Mouse (Mus musculus) liver, embryonic 14.5 days (tissue): ENCODE measurements around the gene Pla2g16. TPM values are rescaled to one million over a fixed set of nuclear protein-coding genes. Genes with fewer than 3 reads are reported as not detected.

Source experiments
- ATAC-seq: fragments of 200-750 bp; cut with Nextera tagmentation; 2 replicates; pipeline ENCODE4 v1.8.0; 2017; ENCODE audit warnings: moderate number of reproducible peaks, mild to moderate bottlenecking, moderate library complexity; ENCODE audit not compliant: insufficient read depth
- DNase-seq, 3 experiments: peaks; one replicate each; pipeline ENCODE4 v3.0.0-alpha.2; 2012 to 2013; ENCODE audit warnings: low read depth in 3 of 3, low spot score in 3 of 3
- H3K27ac ChIP-seq: fragments of 300-500 bp; sonication (generic); 2 replicates; pipeline ENCODE4 v1.5.1; 2014; ENCODE audit warnings: moderate library complexity, mild to moderate bottlenecking, control low read depth, inconsistent platforms
- H3K27me3 ChIP-seq: fragments of 300-500 bp; sonication (generic); 2 replicates; pipeline ENCODE4 v1.6.1; 2014; ENCODE audit warnings: mild to moderate bottlenecking, low read length, moderate library complexity; ENCODE audit not compliant: control insufficient read depth, insufficient read depth
- H3K36me3 ChIP-seq: fragments of 300-500 bp; sonication (generic); replicated peaks from 2 replicates; pipeline ENCODE4 v1.6.1; 2014; ENCODE audit warnings: low read depth; ENCODE audit not compliant: control insufficient read depth, insufficient read depth
- H3K4me1 ChIP-seq, 2 experiments: fragments of 200-500 bp in 1 of 2; fragments of 300-500 bp in 1 of 2; sonication (generic) in 1 of 2; replicated peaks; 2 replicates each; pipeline ENCODE4 v1.6.1; 2012 to 2014; ENCODE audit warnings: antibody characterized with exemption in 1 of 2, inconsistent platforms in 1 of 2, low read length in 1 of 2; ENCODE audit not compliant: control insufficient read depth in 2 of 2, insufficient read depth in 2 of 2
- H3K4me2 ChIP-seq: fragments of 300-500 bp; sonication (generic); 2 replicates; pipeline ENCODE4 v1.6.1; 2014; ENCODE audit warnings: low read depth, mild to moderate bottlenecking, control low read depth, moderate library complexity
- H3K4me3 ChIP-seq, 2 experiments: fragments of 200-500 bp in 1 of 2; fragments of 300-500 bp in 1 of 2; sonication (generic) in 1 of 2; 2 replicates each; pipeline ENCODE4 v1.5.1; 2012 to 2014; ENCODE audit warnings: low read depth in 2 of 2, low read length in 2 of 2, mild to moderate bottlenecking in 2 of 2, control low read depth in 1 of 2, inconsistent platforms in 1 of 2, moderate library complexity in 1 of 2; ENCODE audit not compliant: insufficient read depth in 1 of 2
- H3K9ac ChIP-seq: fragments of 300-500 bp; sonication (generic); replicated peaks from 2 replicates; pipeline ENCODE4 v1.6.1; 2014; ENCODE audit warnings: mild to moderate bottlenecking, control low read depth, moderate library complexity
- H3K9me3 ChIP-seq: fragments of 300-500 bp; sonication (generic); 2 replicates; pipeline ENCODE4 v1.6.1; 2016; ENCODE audit warnings: low read length, mixed read lengths; ENCODE audit not compliant: control insufficient read depth
- CTCF ChIP-seq: IDR thresholded peaks from 2 replicates; pipeline ENCODE4 v1.5.1; 2016; ENCODE audit warnings: antibody characterized with exemption, low read depth, control low read depth
- EP300 ChIP-seq: IDR thresholded peaks from 2 replicates; pipeline ENCODE4 v1.6.1; 2016; ENCODE audit warnings: antibody characterized with exemption, low read depth
- WGBS: fragments of 180-500 bp; shearing (Covaris S2); extraction: QIAGEN DNeasy Blood & Tissue Kit; methylation state at CpG from one replicate; pipeline ENCODE4 v1.1.7; 2014; ENCODE audit not compliant: insufficient replicate concordance; 5-methylcytosine and 5-hydroxymethylcytosine counted together
- polyA plus RNA-seq, 2 experiments: library from polyadenylated mRNA; depleted of rRNA in 1 of 2; stranded (reverse) in 1 of 2; unstranded in 1 of 2; fragments of >200 nt; fragmentation: Nextera tagmentation in 1 of 2; extraction: Ambion mirVana in 1 of 2; gene quantifications; 2 replicates each; pipeline versions ENCODE4 v1.2.1 to v1.2.3; 2012 to 2014

Gene Pla2g16
- polyA plus RNA-seq, 2 experiments: 22.5 to 30.5 TPM

DNA sequence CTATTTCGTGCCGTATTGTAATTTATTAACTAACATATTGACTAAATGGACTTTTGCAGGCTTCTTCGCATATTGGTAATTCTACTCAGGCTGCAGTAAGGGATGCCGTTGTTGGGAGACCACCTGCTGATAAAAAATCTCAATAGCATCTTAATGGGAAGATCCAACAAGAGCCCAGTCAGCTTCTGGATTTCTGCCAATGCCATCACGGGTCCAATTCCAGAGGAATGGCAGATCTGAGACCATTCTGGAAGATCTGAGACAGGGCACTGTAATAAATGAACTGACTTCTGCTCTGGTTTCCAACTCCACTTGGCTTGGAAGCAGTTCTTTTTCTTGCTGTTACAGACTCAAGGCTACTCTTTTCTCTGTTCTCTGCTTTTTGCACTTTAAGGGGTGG lies 23.4 kb upstream of the Pla2g16 start:
- H3K36me3 ChIP-seq: peaks cover 17% of the 10 kb centered on the region
- ATAC-seq (no peak), DNase-seq (no peak)
- H3K4me2 ChIP-seq: no peak overlapping the region
- no peak overlapping the region for H3K27ac ChIP-seq
- TF ChIP-seq CTCF: no peak
- no peak for TF ChIP-seq EP300
- H3K9ac ChIP-seq: no peak overlapping the region
- no peaks in the 10 kb centered on the region for H3K27me3 ChIP-seq
- no peaks in the 10 kb centered on the region for H3K9me3 ChIP-seq
- WGBS: 85% methylated on average over 5 of the region's 5 CpGs
- no peaks in the 10 kb centered on the region for H3K4me1 ChIP-seq
- H3K4me3 ChIP-seq: no peak overlapping the region

DNA sequence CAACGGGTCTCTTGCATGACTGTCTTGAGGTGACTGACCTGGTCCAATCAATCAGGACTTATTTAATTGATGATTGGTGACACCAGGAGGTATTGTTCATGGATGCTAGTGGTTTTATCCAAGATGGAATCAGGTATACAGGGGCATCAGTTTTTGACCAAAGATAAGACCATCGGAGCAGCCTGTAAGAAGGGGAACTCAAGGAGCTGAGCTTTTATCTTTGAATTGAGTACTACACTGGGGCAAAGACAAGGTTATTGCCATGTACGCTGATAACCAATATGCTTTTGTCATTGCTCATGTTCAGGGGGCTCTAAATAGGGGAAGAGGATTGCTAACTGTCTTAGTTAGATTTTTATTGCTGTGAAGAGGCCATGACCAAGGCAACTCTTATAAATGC lies 8.3 kb upstream of the Pla2g16 start:
- H3K9ac ChIP-seq: no peak overlapping the region
- H3K27ac ChIP-seq: no peak overlapping the region
- H3K4me2 ChIP-seq: no peak overlapping the region
- no peak for ATAC-seq
- H3K36me3 ChIP-seq: no peaks in the 10 kb centered on the region
- no peak overlapping the region for H3K4me3 ChIP-seq
- whole genome bisulfite sequencing: 64% methylated on average over 3 of the region's 3 CpGs
- no peak for DNase-seq
- TF ChIP-seq CTCF (no peak), EP300 (no peak)
- no peaks in the 10 kb centered on the region for H3K27me3 ChIP-seq
- H3K9me3 ChIP-seq: no peaks in the 10 kb centered on the region
- peaks cover 24 to 27% of the 10 kb centered on the region in 2 experiments for H3K4me1 ChIP-seq

DNA sequence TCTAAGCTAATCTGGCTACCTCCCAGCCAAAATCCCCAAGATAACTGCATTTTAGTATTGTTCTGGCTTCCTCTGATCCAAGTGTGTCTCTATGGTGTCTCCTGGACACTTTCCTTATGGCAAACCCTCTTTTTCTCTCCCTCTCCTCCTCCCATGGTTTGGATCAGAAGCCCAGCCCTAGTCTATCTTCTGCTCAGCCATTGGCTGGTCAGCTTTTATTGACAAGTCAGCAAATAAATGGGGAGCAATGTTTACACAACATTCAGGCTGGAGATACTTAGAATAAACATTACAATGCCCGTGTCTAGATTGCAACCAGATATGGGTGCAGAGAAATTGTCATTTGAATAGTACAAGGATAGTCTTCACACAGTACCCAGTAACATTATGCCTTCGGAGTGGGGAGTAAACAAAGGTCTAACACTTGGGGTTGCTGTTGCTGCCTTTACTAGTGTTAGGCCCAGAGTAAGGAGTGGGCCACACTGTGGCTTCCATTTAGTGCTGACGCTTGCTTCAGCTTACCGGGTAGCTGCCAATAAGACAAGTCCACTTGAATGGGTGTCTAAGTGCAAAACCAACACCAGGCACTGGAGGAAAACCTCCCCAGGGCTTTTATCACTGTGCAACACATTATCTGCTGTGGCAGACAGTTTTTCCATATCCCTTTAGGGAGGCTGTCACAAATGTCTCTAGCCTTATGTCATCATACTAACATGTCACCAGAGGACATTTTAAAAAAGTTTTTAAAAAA lies 5.5 kb upstream of the Pla2g16 start:
- Histone ChIP-seq H3K9ac (peak overlapping the region; percentile 33), H3K4me3 (no peak overlapping the region), H3K4me1 (peaks cover 32 to 33% of the 10 kb centered on the region in 2 experiments), H3K27me3 (no peaks in the 10 kb centered on the region), H3K27ac (peak overlapping the region; percentile 90), H3K9me3 (no peaks in the 10 kb centered on the region), H3K36me3 (no peaks in the 10 kb centered on the region), H3K4me2 (peak overlapping the region; percentile 55)
- TF ChIP-seq EP300 (peak; percentile 85), CTCF (no peak)
- 21% methylated on average over 4 of the region's 4 CpGs for WGBS
- DNase-seq: peak; percentile 73 to 77 (median 73)
- ATAC-seq: peak; percentile 91

DNA sequence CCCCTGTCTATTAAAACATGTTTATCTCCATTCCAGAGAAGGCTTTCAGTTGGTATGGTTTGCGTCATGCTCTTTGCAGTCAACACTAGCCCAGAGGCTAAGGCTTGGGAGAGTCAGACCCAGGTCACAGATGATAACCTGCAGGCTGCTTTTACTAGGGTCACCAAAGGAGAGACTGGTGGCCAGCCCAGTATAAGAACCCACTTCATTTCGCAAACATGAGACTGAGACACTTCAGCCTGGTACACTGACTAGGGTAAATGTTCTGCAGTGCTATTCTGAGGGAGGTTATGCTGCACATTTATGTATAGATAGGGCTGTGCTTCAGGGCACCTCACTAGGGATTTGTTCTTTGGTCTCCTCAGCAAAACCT lies 5.0 kb upstream of the Pla2g16 start:
- Histone ChIP-seq H3K36me3 (no peaks in the 10 kb centered on the region), H3K4me3 (no peak overlapping the region), H3K4me2 (peak overlapping the region; percentile 55), H3K9ac (peak overlapping the region; percentile 43), H3K4me1 (peaks cover 33 to 34% of the 10 kb centered on the region in 2 experiments), H3K27me3 (no peaks in the 10 kb centered on the region), H3K27ac (peak overlapping the region; percentile 90), H3K9me3 (no peaks in the 10 kb centered on the region)
- peak; percentile 37 for ATAC-seq
- TF ChIP-seq EP300 (no peak), CTCF (no peak)
- no peak for DNase-seq
- WGBS: 14% methylated on average over 2 of the region's 2 CpGs

DNA sequence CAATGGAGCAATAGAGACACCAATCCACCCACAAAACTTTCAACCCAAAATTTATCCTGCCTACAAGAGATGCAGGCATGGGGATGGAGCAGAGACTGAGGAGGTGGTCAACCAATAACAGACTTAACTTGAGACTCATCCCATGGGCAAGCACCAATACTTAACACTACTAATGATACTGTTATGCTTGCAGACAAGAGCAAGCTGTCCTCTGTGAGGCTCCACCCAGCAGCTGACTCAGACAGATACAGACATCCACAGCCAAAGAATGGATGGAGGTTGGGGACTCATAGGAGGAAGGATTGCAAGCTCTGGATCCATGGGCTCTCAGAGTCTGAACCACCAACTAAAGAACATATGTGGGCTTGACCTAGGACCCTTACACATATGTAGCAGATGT lies 3.8 kb upstream of the Pla2g16 start:
- peak overlapping the region; percentile 55 for H3K4me2 ChIP-seq
- H3K9me3 ChIP-seq: no peaks in the 10 kb centered on the region
- H3K4me1 ChIP-seq: peaks cover 33 to 39% of the 10 kb centered on the region in 2 experiments
- H3K27me3 ChIP-seq: no peaks in the 10 kb centered on the region
- peak overlapping the region; percentile 43 for H3K9ac ChIP-seq
- DNase-seq (peak in 2 of 3 experiments; percentile 42 to 45), ATAC-seq (peak; percentile 39)
- no peak overlapping the region for H3K4me3 ChIP-seq
- TF ChIP-seq EP300: peak; percentile 61
- TF ChIP-seq CTCF: no peak
- H3K36me3 ChIP-seq: no peaks in the 10 kb centered on the region
- H3K27ac ChIP-seq: peak overlapping the region; percentile 90
